Mouse (Mus musculus) midbrain, postnatal 0 days (tissue): ENCODE results near the gene Zfp472. TPM values are rescaled to one million over a fixed set of nuclear protein-coding genes. Genes with fewer than 3 reads are reported as not detected.
A peak's percentile ranks its signal among the peaks of the same experiment; 100 is the strongest.

Experiments used
- ATAC-seq: fragments of 200-750 bp; cut with Nextera tagmentation; 2 replicates; pipeline ENCODE4 v1.8.0; 2017; ENCODE audit warnings: moderate number of reproducible peaks, mild to moderate bottlenecking, moderate TSS enrichment, moderate library complexity; ENCODE audit not compliant: low FRiP score
- DNase-seq: peaks from one replicate; pipeline ENCODE4 v3.0.0-alpha.2; 2015; ENCODE audit warnings: low spot score
- H3K27ac ChIP-seq: fragments of 300-500 bp; sonication (generic); 2 replicates; pipeline ENCODE4 v1.5.1; 2014; ENCODE audit warnings: low read depth, mild to moderate bottlenecking, low read length, mixed read lengths
- H3K27me3 ChIP-seq: fragments of 300-500 bp; sonication (generic); 2 replicates; pipeline ENCODE4 v1.6.1; 2014; ENCODE audit warnings: low read length, control low read depth, mixed read lengths; ENCODE audit not compliant: insufficient read depth
- H3K36me3 ChIP-seq: fragments of 300-500 bp; sonication (generic); 2 replicates; pipeline ENCODE4 v1.6.1; 2014; ENCODE audit warnings: low read length, control low read depth, mixed read lengths; ENCODE audit not compliant: insufficient read depth
- H3K4me1 ChIP-seq: fragments of 300-500 bp; sonication (generic); 2 replicates; pipeline ENCODE4 v1.6.1; 2014; ENCODE audit warnings: mild to moderate bottlenecking, control low read depth, antibody characterized with exemption, low read length, mixed read lengths; ENCODE audit not compliant: insufficient read depth
- H3K4me2 ChIP-seq: fragments of 300-500 bp; sonication (generic); 2 replicates; pipeline ENCODE4 v1.6.1; 2014; ENCODE audit warnings: low read depth, mild to moderate bottlenecking, low read length, mixed read lengths; ENCODE audit not compliant: poor library complexity, severe bottlenecking
- H3K4me3 ChIP-seq: fragments of 300-500 bp; sonication (generic); 2 replicates; pipeline ENCODE4 v1.5.1; 2014; ENCODE audit warnings: low read depth, mild to moderate bottlenecking, low read length, moderate library complexity
- H3K9ac ChIP-seq: fragments of 300-500 bp; sonication (generic); replicated peaks from 2 replicates; pipeline ENCODE4 v1.6.1; 2014; ENCODE audit warnings: mild to moderate bottlenecking, low read length, moderate library complexity, mixed read lengths; ENCODE audit not compliant: poor library complexity, severe bottlenecking
- H3K9me3 ChIP-seq: fragments of 300-500 bp; sonication (generic); 2 replicates; pipeline ENCODE4 v1.6.1; 2016; ENCODE audit warnings: low read length, control low read depth
- CTCF ChIP-seq: IDR thresholded peaks from 2 replicates; pipeline ENCODE4 v1.5.1; 2016; ENCODE audit warnings: antibody characterized with exemption, mild to moderate bottlenecking
- WGBS: fragments of 180-500 bp; shearing (Covaris S2); extraction: QIAGEN DNeasy Blood & Tissue Kit; methylation state at CpG from one replicate; pipeline ENCODE4 v1.1.7; 2014; 5-methylcytosine and 5-hydroxymethylcytosine counted together
- polyA plus RNA-seq: library from polyadenylated mRNA; unstranded; fragments of >200 nt; fragmentation: Nextera tagmentation; extraction: Ambion mirVana; gene quantifications from 2 replicates; pipeline ENCODE4 v1.2.1, GENCODE M21; 2015
- total RNA-seq: library from RNA; depleted of rRNA; stranded (reverse); fragments of >200 nt; gene quantifications from 2 replicates; pipeline ENCODE4 v1.2.3, GENCODE M21; 2014

Zfp472 gene
- total and polyA plus RNA-seq, 2 experiments from 2014 or later: 4.2 to 6.1 TPM

- Histone ChIP-seq H3K4me1 (no peaks in the 10 kb centered on the region; the same call in 1 of the 2 replicates), H3K27me3 (no peaks in the 10 kb centered on the region), H3K36me3 (no peaks in the 10 kb centered on the region), H3K4me2 (peak within 1 kb of the TSS; percentile 68), H3K27ac (peak within 1 kb of the TSS; percentile 48), H3K4me3 (peak within 1 kb of the TSS; percentile 43), H3K9me3 (no peaks in the 10 kb centered on the region), H3K9ac (peak within 1 kb of the TSS; percentile 51)
- TF ChIP-seq CTCF: no peak
- ATAC-seq (peak; percentile 93), DNase-seq (peak; percentile 93)
- 31% methylated on average over 12 of the region's 12 CpGs for WGBS
Measured at GRCm38 (mm10) chr17:32947215-32947914, 18.2 kb upstream of the Zfp472 start, which contains the start of gene Cyp4f13. Gene Cyp4f13 (minus strand): TSS chr17:32947402.

DNA sequence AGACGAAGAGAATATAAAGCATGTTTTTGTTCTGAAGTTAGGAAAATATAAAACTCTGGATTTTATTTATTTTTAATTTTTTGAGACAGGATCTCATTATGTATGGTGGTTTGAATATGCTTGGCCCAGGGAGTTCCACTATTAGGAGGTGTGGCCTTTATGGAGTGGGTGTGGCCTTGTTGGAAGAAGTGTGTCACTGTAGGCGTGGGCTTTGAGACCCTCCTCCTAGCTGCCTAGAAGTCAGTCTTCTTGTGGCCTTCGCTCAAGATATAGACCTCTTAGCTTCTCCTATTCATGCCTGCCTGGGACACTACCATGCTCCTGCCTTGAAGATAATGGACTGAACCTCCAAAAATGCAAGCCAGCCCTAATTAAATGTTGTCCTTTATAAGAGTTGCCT, 15.5 kb upstream of the Zfp472 start:
- no peaks in the 10 kb centered on the region; the same call in 1 of the 2 replicates for H3K4me1 ChIP-seq
- no peak for TF ChIP-seq CTCF
- H3K4me3 ChIP-seq: no peak overlapping the region
- ATAC-seq: no peak
- no peak overlapping the region for H3K9ac ChIP-seq
- WGBS: 89% methylated on average over 3 of the region's 3 CpGs
- no peaks in the 10 kb centered on the region for H3K9me3 ChIP-seq
- DNase-seq: no peak
- H3K4me2 ChIP-seq: no peak overlapping the region
- H3K27ac ChIP-seq: no peak overlapping the region
- no peaks in the 10 kb centered on the region for H3K36me3 ChIP-seq
- no peaks in the 10 kb centered on the region for H3K27me3 ChIP-seq

GRCm38 (mm10) chr17:32951006-32951405, 14.6 kb upstream of the Zfp472 start:
- ATAC-seq (no peak), DNase-seq (no peak)
- Histone ChIP-seq H3K9me3 (no peaks in the 10 kb centered on the region), H3K27ac (no peak overlapping the region), H3K4me2 (no peak overlapping the region), H3K4me1 (no peaks in the 10 kb centered on the region; the same call in 1 of the 2 replicates), H3K9ac (no peak overlapping the region), H3K27me3 (no peaks in the 10 kb centered on the region), H3K4me3 (no peak overlapping the region), H3K36me3 (no peaks in the 10 kb centered on the region)
- TF ChIP-seq CTCF: no peak
- 85% methylated on average over 11 of the region's 11 CpGs for WGBS

DNA sequence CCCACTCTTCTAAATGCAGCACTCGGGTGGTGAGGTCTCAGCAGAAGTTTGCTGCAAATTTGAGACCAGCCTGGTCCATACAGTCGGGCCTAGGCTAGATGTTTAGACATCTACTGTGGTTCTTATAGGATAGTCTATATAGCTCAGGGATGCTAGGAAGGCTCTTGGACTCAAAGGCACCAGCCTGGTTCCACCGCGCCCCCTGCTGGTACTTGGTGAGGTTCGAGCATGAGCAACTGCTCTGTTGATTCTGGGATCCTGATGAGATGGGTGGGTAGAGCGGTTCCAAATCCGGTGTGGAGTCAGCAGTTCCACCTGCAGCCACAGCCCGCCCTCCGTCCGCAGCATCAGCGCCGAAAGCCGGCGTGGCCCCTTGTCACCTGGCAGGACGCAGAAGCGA, 14.2 kb upstream of the Zfp472 start:
- Histone ChIP-seq H3K27ac (no peak overlapping the region), H3K9ac (no peak overlapping the region), H3K4me3 (no peak overlapping the region), H3K27me3 (no peaks in the 10 kb centered on the region), H3K9me3 (no peaks in the 10 kb centered on the region), H3K4me2 (no peak overlapping the region), H3K36me3 (no peaks in the 10 kb centered on the region), H3K4me1 (no peaks in the 10 kb centered on the region; the same call in 1 of the 2 replicates)
- TF ChIP-seq CTCF: peak; percentile 71
- DNase-seq (peak; percentile 41), ATAC-seq (no peak)
- 40% methylated on average over 16 of the region's 16 CpGs for WGBS

DNA sequence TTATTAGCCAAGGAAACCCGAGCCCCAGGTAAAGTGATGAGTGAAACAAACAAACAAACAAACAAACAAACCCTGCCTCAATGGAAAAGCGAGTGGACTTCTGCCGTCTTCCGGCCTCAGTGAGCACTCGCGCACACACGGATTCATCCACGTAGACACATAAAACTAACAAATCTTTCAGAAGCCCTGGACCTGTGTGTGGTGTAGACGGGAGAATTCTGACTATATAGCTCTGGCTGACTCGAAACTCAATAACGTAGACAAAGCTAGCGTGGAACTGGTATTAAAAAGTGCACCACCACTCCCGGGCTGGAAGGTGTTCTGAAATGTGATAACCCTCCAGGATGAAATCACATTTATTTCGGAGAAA, 376 bp upstream of the Zfp472 start:
- no peaks in the 10 kb centered on the region for H3K36me3 ChIP-seq
- peak; percentile 77 for ATAC-seq
- WGBS: under 1% methylated on average over 14 of the region's 14 CpGs

GRCm38 (mm10) chr17:32981361-32981760, 15.7 kb downstream of the Zfp472 start:
- 92% methylated on average over 4 of the region's 4 CpGs for WGBS
- no peaks in the 10 kb centered on the region for H3K9me3 ChIP-seq
- H3K9ac ChIP-seq: no peak overlapping the region
- H3K27ac ChIP-seq: no peak overlapping the region
- no peaks in the 10 kb centered on the region for H3K27me3 ChIP-seq
- H3K4me2 ChIP-seq: no peak overlapping the region
- H3K4me3 ChIP-seq: no peak overlapping the region
- ATAC-seq (no peak), DNase-seq (no peak)
- TF ChIP-seq CTCF: no peak
- no peaks in the 10 kb centered on the region for H3K4me1 ChIP-seq
- peaks cover 28% of the 10 kb centered on the region for H3K36me3 ChIP-seq

More for the DNA sequence above, 376 bp upstream of the Zfp472 start:
- Histone ChIP-seq H3K4me3 (peak overlapping the region; percentile 80), H3K27me3 (no peaks in the 10 kb centered on the region), H3K4me2 (peak overlapping the region; percentile 83), H3K9ac (peak overlapping the region; percentile 73; the same call in 1 of the 2 replicates), H3K4me1 (peaks cover 8% of the 10 kb centered on the region), H3K9me3 (no peaks in the 10 kb centered on the region), H3K27ac (no peak overlapping the region)
- peak; percentile 1 for DNase-seq
- no peak for TF ChIP-seq CTCF
